Mouse (Mus musculus) embryo, embryonic 10.5 days (tissue): ENCODE results near the gene Psen1.

Experiments used
- DNase-seq: peaks from one replicate; pipeline ENCODE4 v3.0.0-alpha.2; 2015; ENCODE audit warnings: low spot score

The Psen1 gene

GRCm38 (mm10) chr12:83776766-83777165 lies 88.8 kb downstream of the Psen1 start:
- no peak for DNase-seq

DNA sequence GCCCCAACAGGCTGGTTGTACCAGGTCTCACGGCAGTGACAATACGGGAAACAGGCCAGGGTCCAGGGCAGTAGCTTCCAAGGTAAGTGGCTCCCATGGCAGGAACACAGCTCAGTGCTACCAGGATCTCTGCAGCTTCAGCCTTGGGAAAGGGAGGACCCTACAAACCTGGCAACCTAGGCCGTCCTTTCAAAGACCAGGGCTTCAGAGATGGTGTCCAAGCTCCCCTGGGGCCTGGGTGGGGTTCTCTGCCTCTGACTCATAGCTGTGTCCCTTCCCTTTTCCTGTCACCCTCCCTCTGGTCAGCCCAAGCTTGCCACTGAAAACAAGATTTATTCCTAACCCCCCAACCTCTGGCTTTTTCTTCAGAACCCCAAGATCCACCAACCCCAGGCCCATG lies 92.2 kb downstream of the Psen1 start:
- DNase-seq, result no peak

DNA sequence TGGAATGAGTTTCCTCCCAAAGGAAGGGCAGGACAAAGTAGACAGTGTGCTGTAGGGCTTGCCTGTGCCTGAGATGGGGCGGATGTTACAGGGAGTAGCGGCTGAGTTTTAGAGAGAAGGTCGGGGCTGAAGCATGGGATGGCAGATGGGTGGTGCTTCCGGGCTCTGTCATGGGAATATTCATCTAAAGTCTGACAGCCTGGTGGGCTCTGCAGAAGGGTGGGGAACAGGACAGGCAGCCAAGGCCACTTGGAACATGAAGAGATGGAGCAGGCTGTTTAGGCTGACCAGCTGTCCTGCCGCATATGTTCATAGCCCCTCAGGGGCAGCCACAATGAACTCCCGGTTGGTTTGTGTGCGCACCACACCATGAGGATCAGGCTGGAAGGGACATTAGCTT lies 93.3 kb downstream of the Psen1 start:
- no peak for DNase-seq

DNA sequence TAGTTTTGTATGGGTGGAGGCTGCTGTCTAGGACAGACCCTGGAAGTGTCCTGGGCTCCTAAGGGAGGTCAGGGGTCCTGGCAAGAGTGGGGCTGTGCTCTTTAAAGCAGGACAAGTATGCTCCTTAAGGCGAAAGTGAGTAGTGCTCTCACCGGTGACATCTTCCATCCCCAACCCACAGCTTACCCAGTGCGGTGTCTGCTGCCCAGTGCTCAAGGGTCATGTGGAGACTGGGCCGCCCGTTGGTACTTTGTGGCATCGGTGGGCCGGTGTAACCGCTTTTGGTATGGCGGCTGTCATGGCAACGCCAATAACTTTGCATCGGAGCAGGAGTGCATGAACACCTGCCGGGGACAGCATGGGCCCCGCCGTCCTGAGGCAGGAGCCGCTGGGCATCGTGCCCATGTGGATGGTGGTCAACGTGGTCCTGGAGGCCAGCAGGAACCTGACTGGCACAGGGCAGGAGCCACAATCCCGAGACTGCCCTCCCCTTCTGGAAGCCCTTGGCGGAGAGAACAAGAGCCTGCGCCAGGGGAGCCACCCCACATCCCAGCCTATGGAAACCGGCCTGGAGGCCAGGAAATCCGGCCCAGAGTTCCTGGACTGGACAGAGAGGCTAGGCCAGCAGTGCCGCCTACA lies 93.8 kb downstream of the Psen1 start:
- no peak for DNase-seq

DNA sequence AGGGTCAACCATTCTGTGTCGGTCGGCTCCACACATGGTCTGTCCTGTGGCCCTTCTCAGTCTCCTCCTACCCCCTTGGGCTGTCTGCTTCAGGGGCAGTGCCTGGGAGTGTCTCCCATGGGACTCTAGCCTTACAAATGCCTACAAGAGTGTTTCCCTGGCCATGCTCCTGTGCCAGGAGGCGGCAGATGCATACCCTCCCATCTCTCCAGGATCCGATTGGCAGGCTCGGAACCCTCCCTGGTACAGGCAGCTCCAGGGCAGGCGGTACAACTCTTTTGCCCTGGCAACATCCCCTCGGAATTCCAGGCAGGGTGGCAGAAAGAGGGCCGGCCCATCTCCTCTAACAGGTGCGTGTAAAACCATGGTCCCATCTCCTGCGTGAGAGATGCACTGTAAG lies 94.7 kb downstream of the Psen1 start:
- no peak for DNase-seq
